In the genomic region with DNA sequence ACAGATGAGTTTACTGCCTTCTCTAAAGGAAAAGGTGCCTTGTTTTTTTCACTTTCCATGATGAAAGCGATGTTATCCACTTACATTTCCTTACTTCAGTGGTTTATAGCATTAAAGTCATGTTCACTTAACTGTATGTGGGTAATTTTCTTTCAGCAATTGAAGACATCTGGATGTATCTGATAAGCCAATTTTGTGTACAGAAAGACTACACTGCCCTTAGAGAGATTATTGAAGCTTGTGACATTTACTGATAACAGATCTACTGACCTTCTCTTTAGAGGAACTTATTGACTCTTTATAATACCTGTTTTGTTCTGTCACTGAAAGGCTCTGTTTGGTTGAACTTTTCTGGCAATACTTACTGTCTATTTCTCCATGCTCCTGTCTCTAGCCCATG, we compare ENCODE assay signal across 27 mouse cellular contexts.
"Had no signal": no experiment of that assay in that cellular context is flagged by ENCODE, and none has a peak within 500 bp of the region (broad histone marks: within the 10 kb centered on the region; RNA-seq: fewer than 3 reads in every experiment).

No protein-coding gene starts in this region.

- H3K36me3 ChIP-seq: embryonic facial prominence, embryonic 10.5 days; embryonic facial prominence, embryonic 12.5 days; embryonic facial prominence, embryonic 13.5 days; embryonic facial prominence, embryonic 15.5 days; forebrain, embryonic 10.5 days; forebrain, embryonic 12.5 days; forebrain, embryonic 15.5 days; heart, embryonic 10.5 days had no signal

- H3K27me3 ChIP-seq: embryonic facial prominence, embryonic 12.5 days; embryonic facial prominence, embryonic 13.5 days; embryonic facial prominence, embryonic 15.5 days; forebrain, embryonic 12.5 days; forebrain, embryonic 13.5 days; forebrain, embryonic 15.5 days had no signal

- DNase-seq: cerebellum, adult 9-11 months; cerebellum, postnatal 10 days; cerebellum, postnatal 14 days; cerebellum, postnatal 25 days; cerebellum, postnatal 36 days; embryo, embryonic 11 days; forebrain, postnatal 0 days; gastrocnemius, adult 2 months; gastrocnemius, postnatal 10 days; gastrocnemius, postnatal 14 days; gastrocnemius, postnatal 25 days; gastrocnemius, postnatal 36 days; heart, adult 11 months; heart, adult 18-20 months; heart, adult 2 months had no signal

- ATAC-seq: forebrain, embryonic 13.5 days; forebrain, embryonic 14.5 days; forebrain, embryonic 15.5 days; forebrain, embryonic 16.5 days; forebrain, postnatal 0 days had no signal

- H3K4me3 ChIP-seq: embryonic facial prominence, embryonic 10.5 days; embryonic facial prominence, embryonic 12.5 days; embryonic facial prominence, embryonic 13.5 days; embryonic facial prominence, embryonic 15.5 days; erythroblast, embryonic 14.5 days; forebrain, embryonic 10.5 days; forebrain, embryonic 12.5 days; forebrain, embryonic 13.5 days; forebrain, embryonic 15.5 days; gastrocnemius, adult 2 months; heart, adult 2 months; heart, embryonic 10.5 days had no signal

- H3K9me3 ChIP-seq: embryonic facial prominence, embryonic 10.5 days; embryonic facial prominence, embryonic 12.5 days; embryonic facial prominence, embryonic 13.5 days; embryonic facial prominence, embryonic 15.5 days; forebrain, embryonic 10.5 days; forebrain, embryonic 12.5 days; forebrain, embryonic 13.5 days; forebrain, embryonic 15.5 days; heart, embryonic 10.5 days had no signal

- H3K4me1 ChIP-seq: embryonic facial prominence, embryonic 10.5 days; embryonic facial prominence, embryonic 12.5 days; embryonic facial prominence, embryonic 13.5 days; embryonic facial prominence, embryonic 15.5 days; forebrain, embryonic 10.5 days; forebrain, embryonic 12.5 days; forebrain, embryonic 13.5 days; forebrain, embryonic 15.5 days; heart, embryonic 10.5 days had no signal
